Mouse (Mus musculus) bone marrow, adult 2 months (tissue): Measurements from ENCODE around the gene Smco3. TPM values are rescaled to one million over a fixed set of nuclear protein-coding genes. Genes with fewer than 3 reads are reported as not detected.

Source experiments
- H3K27ac ChIP-seq: fragments of 200-500 bp; 2 replicates; pipeline ENCODE4 v1.5.1; 2012; ENCODE audit warnings: low read depth, mild to moderate bottlenecking, control low read depth, inconsistent platforms, low read length; ENCODE audit not compliant: control insufficient read depth, poor library complexity, insufficient read depth
- H3K4me1 ChIP-seq: fragments of 200-500 bp; 2 replicates; pipeline ENCODE4 v1.6.1; 2011; ENCODE audit warnings: low read length; ENCODE audit not compliant: control insufficient read depth, insufficient read depth
- H3K4me3 ChIP-seq: fragments of 200-500 bp; replicated peaks from 2 replicates; pipeline ENCODE3; 2011; ENCODE audit warnings: mild to moderate bottlenecking, low read depth, low read length, control low read depth; ENCODE audit not compliant: control insufficient read depth
- CTCF ChIP-seq: fragments of 200-500 bp; IDR thresholded peaks from 2 replicates; pipeline ENCODE4 v1.5.1; 2011; ENCODE audit warnings: low read length, control low read depth; ENCODE audit not compliant: control insufficient read depth, insufficient read depth
- POLR2A ChIP-seq: fragments of 200-500 bp; IDR thresholded peaks from 2 replicates; pipeline ENCODE4 v1.6.1; 2011; ENCODE audit warnings: low read depth, mild to moderate bottlenecking, control low read depth, low read length, borderline replicate concordance; ENCODE audit not compliant: control insufficient read depth
- whole genome bisulfite sequencing: fragments of 180-500 bp; shearing (Covaris S2); methylation state at CpG from one replicate; pipeline ENCODE4 v1.1.7; 2018; 5-methylcytosine and 5-hydroxymethylcytosine counted together
- polyA plus RNA-seq: library from polyadenylated mRNA; stranded (reverse); fragments of >200 nt; gene quantifications from 2 replicates; pipeline ENCODE4 v1.2.4, GENCODE M21; 2011; ENCODE audit warnings: low replicate concordance; ENCODE audit not compliant: missing spikeins, insufficient read depth, insufficient read length

Gene Smco3
- polyA plus RNA-seq, 1 experiment, result 1.9 TPM

DNA sequence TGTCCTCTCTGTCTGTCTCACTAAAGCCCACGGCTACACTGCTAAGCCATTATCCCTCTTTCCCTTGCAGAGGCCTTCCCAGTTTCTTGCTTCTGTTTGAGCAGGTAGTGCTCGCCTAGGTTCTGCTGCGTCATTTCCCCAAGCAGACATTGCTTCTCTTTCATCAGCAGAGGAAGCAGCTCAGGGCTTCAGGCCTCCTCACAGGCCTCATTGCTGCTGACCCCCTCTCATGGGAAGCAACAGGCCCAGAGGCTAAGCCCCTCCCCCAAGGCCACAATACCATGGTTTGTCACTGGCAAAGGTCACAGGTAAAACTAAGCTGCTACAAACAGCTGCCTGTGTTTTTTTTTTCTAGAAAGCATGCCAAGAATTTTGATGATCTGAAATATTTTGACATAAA is 17.5 kb upstream of the Smco3 start:
- no peak overlapping the region for H3K4me3 ChIP-seq

DNA sequence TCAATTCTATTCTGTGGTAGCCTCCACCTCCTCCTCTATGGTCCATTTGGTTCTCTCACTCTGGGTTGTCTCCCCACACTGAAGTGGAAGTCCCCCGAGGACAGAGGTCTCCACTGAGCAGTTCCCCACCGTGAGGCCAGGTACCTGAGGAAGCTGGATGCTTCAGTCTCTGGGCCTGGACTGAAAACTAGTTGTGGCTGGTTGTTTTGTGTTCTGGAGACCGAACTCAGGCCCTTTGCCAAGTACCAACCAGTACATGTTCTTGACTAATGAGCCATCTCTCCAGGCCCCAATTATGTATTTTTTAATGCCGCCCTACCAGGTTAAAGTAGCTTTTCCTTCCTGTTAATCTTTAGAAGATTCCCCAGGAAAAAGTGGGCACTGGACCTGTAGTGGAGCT is 17.1 kb upstream of the Smco3 start:
- H3K27ac ChIP-seq, result peak overlapping the region; percentile 13; the same call in 1 of the 2 replicates
- TF ChIP-seq POLR2A, result no peak
- TF ChIP-seq CTCF, result no peak
- WGBS, result 59% methylated on average over 4 of the region's 4 CpGs
- no peak overlapping the region for H3K4me3 ChIP-seq
- peaks cover 7% of the 10 kb centered on the region for H3K4me1 ChIP-seq

More for the DNA sequence above, 17.5 kb upstream of the Smco3 start:
- Histone ChIP-seq H3K4me1 (peaks cover 7% of the 10 kb centered on the region), H3K27ac (peak overlapping the region; percentile 13; the same call in 1 of the 2 replicates)
- WGBS, result 34% methylated on average over 3 of the region's 3 CpGs
- no peak for TF ChIP-seq CTCF
- no peak for TF ChIP-seq POLR2A

DNA sequence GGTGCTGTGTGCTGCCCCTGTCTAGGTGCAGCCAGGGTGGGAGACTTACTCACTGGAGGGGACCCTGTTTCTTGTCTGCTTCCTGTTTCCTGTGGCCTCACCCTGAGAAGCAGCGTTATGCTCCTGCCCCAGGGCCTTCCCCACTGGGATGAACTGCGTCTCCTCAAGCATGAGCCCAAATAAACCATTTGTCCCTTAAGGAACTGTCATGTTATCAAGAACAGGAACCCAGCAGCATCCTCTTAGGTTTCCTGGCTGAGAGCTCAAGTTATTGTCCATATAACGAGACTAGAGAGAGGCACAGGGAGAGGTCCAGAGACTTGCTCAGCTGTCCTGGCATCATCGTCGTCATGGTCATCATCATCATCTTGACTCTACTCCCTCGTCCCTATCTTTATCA is 15.0 kb upstream of the Smco3 start:
- TF ChIP-seq CTCF, result no peak
- TF ChIP-seq POLR2A, result no peak
- peaks cover 7% of the 10 kb centered on the region for H3K4me1 ChIP-seq
- no peak overlapping the region for H3K27ac ChIP-seq
- no peak overlapping the region for H3K4me3 ChIP-seq
- 56% methylated on average over 6 of the region's 6 CpGs for WGBS

DNA sequence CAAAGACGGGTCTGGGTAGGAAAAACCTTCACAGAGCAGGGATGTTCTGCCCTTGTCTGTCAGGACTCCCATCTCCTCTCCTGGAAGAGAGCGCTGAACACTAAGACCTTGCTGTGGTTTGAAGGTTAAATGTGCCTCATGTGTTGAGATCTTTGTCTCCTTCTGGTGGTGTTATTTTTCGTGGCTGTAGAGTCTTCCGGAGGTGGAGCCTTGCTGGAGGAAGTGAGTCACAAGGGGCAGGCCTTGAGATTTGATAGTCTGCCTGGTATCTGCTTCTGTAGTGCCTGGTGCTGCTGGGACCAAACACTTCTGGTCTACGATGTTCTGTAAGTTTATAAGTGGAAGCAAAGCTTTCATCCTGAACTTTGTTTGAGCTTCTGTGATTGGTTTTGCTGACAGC is 13.7 kb upstream of the Smco3 start:
- Histone ChIP-seq H3K4me3 (no peak overlapping the region), H3K27ac (peak overlapping the region; percentile 13; the same call in 1 of the 2 replicates), H3K4me1 (peaks cover 4% of the 10 kb centered on the region)
- TF ChIP-seq POLR2A (no peak), CTCF (no peak)
- WGBS, result 76% methylated on average over 5 of the region's 5 CpGs

DNA sequence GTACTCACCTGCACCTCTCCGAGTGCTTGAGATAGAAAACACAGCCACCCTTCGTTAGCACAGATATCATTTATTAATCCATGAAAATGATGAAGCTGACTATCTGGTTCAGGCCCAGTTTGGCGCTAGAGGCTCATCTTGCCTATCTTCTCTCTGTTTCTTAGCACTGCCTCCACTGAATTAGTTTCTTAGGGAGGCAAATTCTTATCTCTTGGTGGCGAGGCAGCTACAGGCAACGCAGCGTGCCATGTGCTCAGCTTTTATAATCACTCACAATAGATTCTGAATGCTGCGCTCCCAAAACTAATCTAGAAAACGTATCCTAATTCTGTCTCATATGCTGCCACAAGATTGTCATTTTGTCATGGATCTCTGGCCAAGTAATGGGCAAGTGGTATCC is 13.1 kb upstream of the Smco3 start:
- TF ChIP-seq POLR2A (no peak), CTCF (no peak)
- Histone ChIP-seq H3K27ac (no peak overlapping the region), H3K4me3 (no peak overlapping the region), H3K4me1 (peaks cover 4% of the 10 kb centered on the region)
- WGBS, result 68% methylated on average over 8 of the region's 8 CpGs

DNA sequence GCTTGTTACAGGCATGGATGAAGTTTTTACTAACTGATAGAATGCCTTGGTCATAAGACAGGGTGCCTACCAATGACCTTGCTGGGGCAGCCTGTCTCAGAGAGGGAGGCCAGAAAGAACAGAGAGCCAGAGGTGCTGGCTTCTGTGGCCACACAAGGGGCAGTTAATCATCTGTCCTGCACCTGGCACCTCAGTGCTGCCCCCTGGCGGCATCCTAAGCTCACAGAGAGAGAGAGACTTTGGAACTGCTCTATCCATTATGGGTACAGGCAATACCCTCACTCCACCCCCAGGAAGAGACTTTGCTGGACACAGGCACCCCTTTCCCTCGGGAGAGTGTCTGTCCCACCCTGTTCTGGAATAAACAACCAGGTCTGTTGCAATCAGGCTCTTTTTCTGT is 12.5 kb upstream of the Smco3 start:
- H3K27ac ChIP-seq, result no peak overlapping the region
- no peak overlapping the region for H3K4me3 ChIP-seq
- H3K4me1 ChIP-seq, result peaks cover 4% of the 10 kb centered on the region
- TF ChIP-seq POLR2A (no peak), CTCF (peak; percentile 85)
- WGBS, result 20% methylated on average over 2 of the region's 2 CpGs

DNA sequence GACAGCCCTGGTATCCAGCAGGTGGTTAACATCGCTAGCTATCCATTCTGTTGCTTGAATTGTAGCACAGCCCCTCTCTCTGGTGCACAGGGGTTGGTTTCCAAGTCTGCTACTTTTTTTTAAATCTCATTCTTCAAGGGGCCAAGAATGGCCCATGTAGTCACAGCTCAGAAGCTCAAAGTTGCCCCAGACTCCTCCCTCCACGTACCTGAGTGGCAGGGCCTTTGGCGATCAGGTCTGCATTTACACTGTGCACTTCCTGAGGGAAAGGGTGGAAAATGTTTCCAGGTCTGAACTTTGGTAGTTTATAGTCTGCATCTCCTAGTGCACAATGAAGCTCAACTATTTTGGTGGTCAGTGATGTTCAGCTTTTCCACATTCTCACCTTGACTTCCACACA is 12.0 kb upstream of the Smco3 start:
- Histone ChIP-seq H3K27ac (no peak overlapping the region), H3K4me3 (no peak overlapping the region), H3K4me1 (peaks cover 4% of the 10 kb centered on the region)
- no peak for TF ChIP-seq CTCF
- TF ChIP-seq POLR2A, result no peak
- WGBS, result 94% methylated on average over 3 of the region's 3 CpGs

DNA sequence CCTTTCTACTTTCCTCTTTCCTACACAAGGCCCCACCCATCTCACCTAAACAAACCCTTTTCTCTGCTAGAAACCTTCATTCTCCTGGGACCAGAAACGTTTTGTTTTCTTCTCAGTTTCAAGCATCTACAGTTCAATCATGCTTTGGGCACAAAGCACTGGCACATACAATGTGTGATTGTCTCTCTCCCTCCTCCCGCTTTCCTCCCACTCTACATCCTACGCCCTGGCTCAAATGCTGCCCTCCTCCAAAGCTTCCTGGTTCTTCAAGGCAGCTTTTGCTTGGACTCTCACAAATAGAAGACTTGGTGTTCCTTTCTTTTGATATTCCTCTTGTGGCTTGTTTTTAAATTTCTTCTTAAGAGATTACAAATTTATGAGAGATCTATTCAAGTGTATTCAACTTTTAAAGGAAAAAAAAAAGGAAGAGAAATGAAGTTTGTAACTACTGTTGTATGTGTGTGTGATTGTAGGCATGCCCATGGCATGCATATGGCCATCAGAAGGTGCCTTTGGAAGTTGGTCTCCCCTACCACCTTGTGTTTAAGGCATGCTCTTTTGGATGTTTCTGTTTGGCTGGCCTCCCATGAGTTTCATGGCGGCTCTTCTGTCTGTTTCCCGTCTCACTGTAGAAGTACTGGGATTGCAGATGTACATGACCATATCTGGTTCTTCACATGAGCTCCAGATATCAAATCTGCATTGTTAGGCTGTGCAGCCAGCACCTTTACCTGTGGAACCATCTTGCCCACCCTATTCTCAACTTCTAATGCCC is 10.6 kb upstream of the Smco3 start:
- H3K4me3 ChIP-seq, result no peak overlapping the region
- WGBS, result 76% methylated on average over 5 of the region's 5 CpGs

DNA sequence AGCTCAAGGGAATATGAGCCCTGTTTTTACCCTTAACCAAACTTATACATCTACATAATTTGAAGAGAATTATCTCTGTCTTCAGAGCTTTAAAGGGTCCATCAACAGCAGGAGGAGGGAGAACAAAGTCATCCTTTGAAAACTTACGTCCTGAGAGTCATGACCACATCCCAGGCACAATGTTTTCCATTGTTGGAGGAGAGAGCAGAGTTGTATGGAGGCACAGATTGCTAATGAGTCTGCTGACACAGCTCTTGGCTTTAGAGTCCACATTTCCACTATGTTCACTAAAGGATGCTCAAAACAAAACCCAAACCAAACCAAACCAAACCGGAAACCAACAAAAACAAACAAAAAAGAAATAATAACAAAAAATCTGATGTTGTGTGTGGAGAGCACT is 9.7 kb upstream of the Smco3 start:
- H3K4me3 ChIP-seq, result no peak overlapping the region
- no peak overlapping the region for H3K27ac ChIP-seq
- WGBS, result 80% methylated on average over 2 of the region's 2 CpGs
- no peak for TF ChIP-seq CTCF
- no peak for TF ChIP-seq POLR2A
- no peaks in the 10 kb centered on the region; the same call in 1 of the 2 replicates for H3K4me1 ChIP-seq

More for the DNA sequence above, 10.6 kb upstream of the Smco3 start:
- peaks cover under 1% of the 10 kb centered on the region for H3K4me1 ChIP-seq
- no peak for TF ChIP-seq POLR2A
- TF ChIP-seq CTCF, result no peak
- H3K27ac ChIP-seq, result no peak overlapping the region

DNA sequence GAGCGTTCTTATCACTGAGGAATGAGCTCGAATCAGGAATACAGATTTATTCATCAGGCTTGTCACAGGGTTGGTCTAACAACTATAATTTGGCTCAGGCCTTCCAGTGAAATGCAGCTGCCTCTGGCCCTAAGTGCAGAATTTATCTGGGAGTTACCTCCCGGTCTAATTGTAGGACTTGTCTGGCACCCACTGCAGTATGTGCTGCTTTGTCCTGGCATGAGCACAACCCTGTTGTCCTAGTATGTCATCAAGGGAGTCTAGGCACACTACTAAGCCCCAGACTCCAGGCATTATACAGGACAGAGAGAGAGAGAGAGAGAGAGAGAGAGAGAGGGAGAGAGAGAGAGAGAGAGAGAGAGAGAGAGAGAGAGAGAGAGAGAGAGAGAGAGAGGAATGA is 2.1 kb upstream of the Smco3 start:
- H3K4me3 ChIP-seq, result no peak overlapping the region
- H3K27ac ChIP-seq, result no peak overlapping the region
- no peak for TF ChIP-seq POLR2A
- TF ChIP-seq CTCF, result no peak
- 77% methylated on average over 3 of the region's 3 CpGs for WGBS
- H3K4me1 ChIP-seq, result no peaks in the 10 kb centered on the region
